Mouse (Mus musculus) MEL (cell line): ENCODE measurements around the gene Emilin2.

ENCODE experiments used
- CTCF ChIP-seq, 3 experiments: IDR thresholded peaks in 2 of 3; conservative IDR thresholded peaks in 1 of 3; 2 replicates each; pipeline ENCODE4 v1.5.1; 2011 to 2012; ENCODE audit warnings: low read length in 3 of 3, low read depth in 2 of 3, mild to moderate bottlenecking in 2 of 3, improper control_type of control experiment in 1 of 3, inconsistent platforms in 1 of 3, mixed read lengths in 1 of 3, moderate library complexity in 1 of 3; ENCODE audit not compliant: control insufficient read depth in 1 of 3, insufficient read depth in 1 of 3, poor library complexity in 1 of 3, severe bottlenecking in 1 of 3
- ELF1 ChIP-seq: IDR thresholded peaks from 2 replicates; pipeline ENCODE4 v1.6.1; 2014; ENCODE audit warnings: low read depth, mild to moderate bottlenecking, inconsistent platforms, low read length, improper control_type of control experiment, moderate library complexity
- EP300 ChIP-seq, 2 experiments: IDR thresholded peaks; 2 replicates each; pipeline ENCODE4 v1.6.1; 2011; ENCODE audit warnings: improper control_type of control experiment in 2 of 2, low read length in 2 of 2, low read depth in 1 of 2, mild to moderate bottlenecking in 1 of 2
- ETS1 ChIP-seq: IDR thresholded peaks from 2 replicates; pipeline ENCODE4 v1.6.1; 2012; ENCODE audit warnings: low read depth, mild to moderate bottlenecking, inconsistent platforms, low read length, improper control_type of control experiment, moderate library complexity
- KAT2A ChIP-seq: conservative IDR thresholded peaks from 2 replicates; pipeline ENCODE4 v1.6.1; 2012; ENCODE audit warnings: low read depth, low read length, improper control_type of control experiment, inconsistent platforms
- NELFE ChIP-seq: IDR thresholded peaks from 2 replicates; pipeline ENCODE4 v1.6.1; 2011; ENCODE audit warnings: low read depth, low read length, improper control_type of control experiment
- NRF1 ChIP-seq: IDR thresholded peaks from 2 replicates; pipeline ENCODE4 v1.6.1; 2014; ENCODE audit warnings: low read depth, mild to moderate bottlenecking, inconsistent platforms, low read length, improper control_type of control experiment, moderate library complexity; ENCODE audit not compliant: poor library complexity, insufficient read depth, severe bottlenecking
- POLR2A ChIP-seq, 2 experiments: IDR thresholded peaks; 2 replicates each; pipeline ENCODE4 v1.6.1; 2011 to 2012; ENCODE audit warnings: low read length in 2 of 2, mild to moderate bottlenecking in 2 of 2, control low read depth in 1 of 2, improper control_type of control experiment in 1 of 2, low read depth in 1 of 2, moderate library complexity in 1 of 2; ENCODE audit not compliant: control insufficient read depth in 1 of 2, insufficient read depth in 1 of 2, poor library complexity in 1 of 2
- POLR2AphosphoS2 ChIP-seq: IDR thresholded peaks from 2 replicates; pipeline ENCODE4 v1.6.1; 2011; ENCODE audit warnings: low read length, improper control_type of control experiment
- TAL1 ChIP-seq: IDR thresholded peaks from 2 replicates; pipeline ENCODE4 v1.6.1; 2012; ENCODE audit warnings: mild to moderate bottlenecking, inconsistent platforms, low read length, moderate library complexity, mixed read lengths

- TF ChIP-seq ETS1 (no peak), CTCF (IDR thresholded peaks at IDR 0.05 in 2 of 3, conservative IDR thresholded peaks at IDR 0.05 in 1 of 3; ENCODE audit: control insufficient read depth in 1 of 3, insufficient read depth in 1 of 3, low read depth in 2 of 3, low read length in 3 of 3, poor library complexity in 1 of 3, severe bottlenecking in 1 of 3) (no peak), KAT2A (no peak), NRF1 (no peak), POLR2A (IDR thresholded peaks at IDR 0.05; ENCODE audit: control insufficient read depth in 1 of 2, insufficient read depth in 1 of 2, low read depth in 1 of 2, low read length in 2 of 2, poor library complexity in 1 of 2) (no peak), TAL1 (no peak), ELF1 (no peak), EP300 (IDR thresholded peaks at IDR 0.05; ENCODE audit: low read depth in 1 of 2, low read length in 2 of 2) (no peak), POLR2AphosphoS2 (no peak), NELFE (no peak)
Measured at GRCm38 (mm10) chr17:71208376-71208775, 103.4 kb downstream of the Emilin2 start.
